Mouse (Mus musculus) liver, postnatal 0 days (tissue): Measurements from ENCODE around the gene Gm36176.

Experiments
- CTCF ChIP-seq: sonication (generic); IDR thresholded peaks from 2 replicates; pipeline ENCODE4 v1.5.1; 2016; ENCODE audit warnings: antibody characterized with exemption, low read depth
- EP300 ChIP-seq: IDR thresholded peaks from 2 replicates; pipeline ENCODE4 v1.6.1; 2016; ENCODE audit warnings: antibody characterized with exemption, low read depth, mild to moderate bottlenecking

- TF ChIP-seq CTCF (no peak), EP300 (no peak)
Observed at GRCm38 (mm10) chr10:77846961-77847360, 358 bp downstream of the Gm36176 start.
